Mouse (Mus musculus): ENCODE results near the gene Dclre1c.

DNA sequence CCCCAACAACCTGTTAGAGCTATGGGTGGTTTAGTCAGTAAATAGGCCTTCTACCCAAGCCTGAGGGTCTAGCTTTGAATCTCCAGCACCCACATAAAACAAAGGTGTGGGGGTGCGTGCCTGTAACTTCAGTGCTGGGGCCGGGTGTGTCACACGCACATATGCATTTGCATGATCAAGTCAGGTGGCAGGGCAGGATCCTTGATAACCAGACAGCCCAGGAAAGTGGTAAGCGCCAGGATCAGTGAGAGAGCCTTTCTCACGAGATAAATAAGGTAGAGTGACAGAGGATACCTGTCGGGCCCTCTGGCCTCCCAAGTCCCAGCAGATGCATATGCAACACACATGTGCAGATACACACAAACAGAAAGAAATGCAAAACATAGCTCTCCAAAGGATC is 75.6 kb downstream of the Dclre1c start:
- TF ChIP-seq CTCF (IDR thresholded peaks at IDR 0.05; ENCODE audit: low read depth) (no peak), EP300 (optimal IDR thresholded peaks at IDR 0.05) (no peak)
